Mouse (Mus musculus) MEL (cell line): Measurements from ENCODE around the gene Clk1. TPM values are rescaled to one million over a fixed set of nuclear protein-coding genes. Genes with fewer than 3 reads are reported as not detected.

Experiments used
- DNase-seq: peaks from one replicate; pipeline ENCODE4 v3.0.0; 2011; ENCODE audit warnings: low read depth, low spot score
- H3K27ac ChIP-seq: 2 replicates; pipeline ENCODE4 v1.5.1; 2012; ENCODE audit warnings: low read depth, mild to moderate bottlenecking, control low read depth, low read length, moderate library complexity; ENCODE audit not compliant: control insufficient read depth
- H3K27me3 ChIP-seq, 2 experiments: fragments of 150-350 bp in 1 of 2; sonication (generic) in 1 of 2; 2 replicates each; pipeline ENCODE4 v1.6.1; 2012; ENCODE audit warnings: low read length in 2 of 2, mild to moderate bottlenecking in 2 of 2, improper control_type of control experiment in 1 of 2, moderate library complexity in 1 of 2; ENCODE audit not compliant: insufficient read depth in 2 of 2, control insufficient read depth in 1 of 2
- H3K36me3 ChIP-seq, 2 experiments: 2 replicates each; pipeline ENCODE4 v1.6.1; 2012 to 2014; ENCODE audit warnings: low read length in 2 of 2, improper control_type of control experiment in 1 of 2, inconsistent platforms in 1 of 2, mild to moderate bottlenecking in 1 of 2; ENCODE audit not compliant: insufficient read depth in 2 of 2, control insufficient read depth in 1 of 2
- H3K4me1 ChIP-seq, 2 experiments: fragments of 150-350 bp in 1 of 2; sonication (generic) in 1 of 2; 2 replicates each; pipeline ENCODE4 v1.6.1; 2012; ENCODE audit warnings: low read length in 2 of 2, improper control_type of control experiment in 1 of 2, mild to moderate bottlenecking in 1 of 2; ENCODE audit not compliant: insufficient read depth in 2 of 2, control insufficient read depth in 1 of 2
- H3K4me3 ChIP-seq, 2 experiments: fragments of 150-350 bp in 1 of 2; sonication (generic) in 1 of 2; 2 replicates each; pipeline ENCODE4 v1.5.1; 2012; ENCODE audit warnings: low read depth in 2 of 2, low read length in 2 of 2, mild to moderate bottlenecking in 2 of 2, moderate library complexity in 2 of 2, control low read depth in 1 of 2, improper control_type of control experiment in 1 of 2; ENCODE audit not compliant: control insufficient read depth in 1 of 2, insufficient read depth in 1 of 2
- H3K79me2 ChIP-seq: 2 replicates; pipeline ENCODE4 v1.6.1; 2012; ENCODE audit warnings: mild to moderate bottlenecking, low read length, moderate library complexity; ENCODE audit not compliant: control insufficient read depth, poor library complexity, insufficient read depth
- H3K9ac ChIP-seq: 2 replicates; pipeline ENCODE4 v1.6.1; 2012; ENCODE audit warnings: low read depth, mild to moderate bottlenecking, control low read depth, low read length, moderate library complexity; ENCODE audit not compliant: control insufficient read depth, poor library complexity, severe bottlenecking
- H3K9me3 ChIP-seq: fragments of 150-350 bp; sonication (generic); replicated peaks from 2 replicates; pipeline ENCODE4 v1.6.1; 2012; ENCODE audit warnings: mild to moderate bottlenecking, low read length, improper control_type of control experiment, moderate library complexity; ENCODE audit not compliant: insufficient read depth
- BHLHE40 ChIP-seq: IDR thresholded peaks from 2 replicates; pipeline ENCODE4 v1.6.1; 2012; ENCODE audit warnings: low read depth, mild to moderate bottlenecking, inconsistent platforms, low read length, improper control_type of control experiment, borderline replicate concordance
- CHD1 ChIP-seq: IDR thresholded peaks from 2 replicates; pipeline ENCODE4 v1.6.1; 2012; ENCODE audit warnings: low read depth, mild to moderate bottlenecking, inconsistent platforms, low read length, improper control_type of control experiment
- CHD2 ChIP-seq: IDR thresholded peaks from 2 replicates; pipeline ENCODE4 v1.6.1; 2011; ENCODE audit warnings: low read length, improper control_type of control experiment
- E2F4 ChIP-seq: IDR thresholded peaks from 2 replicates; pipeline ENCODE4 v1.6.1; 2011; ENCODE audit warnings: low read depth, low read length, improper control_type of control experiment, borderline replicate concordance
- ELF1 ChIP-seq: IDR thresholded peaks from 2 replicates; pipeline ENCODE4 v1.6.1; 2014; ENCODE audit warnings: low read depth, mild to moderate bottlenecking, inconsistent platforms, low read length, improper control_type of control experiment, moderate library complexity
- ETS1 ChIP-seq: IDR thresholded peaks from 2 replicates; pipeline ENCODE4 v1.6.1; 2012; ENCODE audit warnings: low read depth, mild to moderate bottlenecking, inconsistent platforms, low read length, improper control_type of control experiment, moderate library complexity
- HCFC1 ChIP-seq: IDR thresholded peaks from 2 replicates; pipeline ENCODE4 v1.6.1; 2012; ENCODE audit warnings: low read depth, mild to moderate bottlenecking, inconsistent platforms, low read length, improper control_type of control experiment, moderate library complexity
- JUND ChIP-seq: IDR thresholded peaks from 2 replicates; pipeline ENCODE4 v1.6.1; 2011; ENCODE audit warnings: low read depth, mild to moderate bottlenecking, improper control_type of control experiment, low read length
- KAT2A ChIP-seq: conservative IDR thresholded peaks from 2 replicates; pipeline ENCODE4 v1.6.1; 2012; ENCODE audit warnings: low read depth, low read length, improper control_type of control experiment, inconsistent platforms
- MAFK ChIP-seq: IDR thresholded peaks from 2 replicates; pipeline ENCODE4 v1.6.1; 2011; ENCODE audit warnings: low read depth, mild to moderate bottlenecking, low read length, improper control_type of control experiment, borderline replicate concordance
- MAX ChIP-seq: IDR thresholded peaks from 2 replicates; pipeline ENCODE4 v1.6.1; 2011; ENCODE audit warnings: low read length, improper control_type of control experiment
- MAZ ChIP-seq: IDR thresholded peaks from 2 replicates; pipeline ENCODE4 v1.6.1; 2012; ENCODE audit warnings: low read depth, mild to moderate bottlenecking, inconsistent platforms, low read length, improper control_type of control experiment
- MEF2A ChIP-seq: IDR thresholded peaks from 2 replicates; pipeline ENCODE4 v1.6.1; 2014; ENCODE audit warnings: low read depth, mild to moderate bottlenecking, inconsistent platforms, low read length, improper control_type of control experiment; ENCODE audit not compliant: poor library complexity, insufficient replicate concordance, severe bottlenecking; ENCODE audit errors: extremely low read depth
- MYB ChIP-seq: IDR thresholded peaks from 2 replicates; pipeline ENCODE4 v1.6.1; 2011; ENCODE audit warnings: mild to moderate bottlenecking, low read depth, low read length, improper control_type of control experiment
- MYC ChIP-seq: IDR thresholded peaks from 2 replicates; pipeline ENCODE4 v1.6.1; 2011; ENCODE audit warnings: low read depth, mild to moderate bottlenecking, low read length, improper control_type of control experiment, moderate library complexity
- NELFE ChIP-seq: IDR thresholded peaks from 2 replicates; pipeline ENCODE4 v1.6.1; 2011; ENCODE audit warnings: low read depth, low read length, improper control_type of control experiment
- POLR2A ChIP-seq, 2 experiments: IDR thresholded peaks; 2 replicates each; pipeline ENCODE4 v1.6.1; 2011 to 2012; ENCODE audit warnings: low read length in 2 of 2, mild to moderate bottlenecking in 2 of 2, control low read depth in 1 of 2, improper control_type of control experiment in 1 of 2, low read depth in 1 of 2, moderate library complexity in 1 of 2; ENCODE audit not compliant: control insufficient read depth in 1 of 2, insufficient read depth in 1 of 2, poor library complexity in 1 of 2
- SIN3A ChIP-seq: IDR thresholded peaks from 2 replicates; pipeline ENCODE4 v1.6.1; 2012; ENCODE audit warnings: low read length, improper control_type of control experiment, inconsistent platforms
- TBP ChIP-seq: IDR thresholded peaks from 2 replicates; pipeline ENCODE4 v1.8.0; 2011; ENCODE audit warnings: low read depth, low read length, improper control_type of control experiment
- USF1 ChIP-seq: IDR thresholded peaks from 2 replicates; pipeline ENCODE4 v1.6.1; 2014; ENCODE audit warnings: low read depth, mild to moderate bottlenecking, inconsistent platforms, low read length, improper control_type of control experiment, moderate library complexity
- USF2 ChIP-seq, 2 experiments: IDR thresholded peaks; 2 replicates each; pipeline ENCODE4 v1.6.1; 2011 to 2012; ENCODE audit warnings: improper control_type of control experiment in 2 of 2, low read length in 2 of 2, borderline replicate concordance in 1 of 2, inconsistent platforms in 1 of 2, low read depth in 1 of 2, mild to moderate bottlenecking in 1 of 2; ENCODE audit not compliant: insufficient read depth in 1 of 2
- ZC3H11A ChIP-seq: IDR thresholded peaks from 2 replicates; pipeline ENCODE4 v1.6.1; 2012; ENCODE audit warnings: low read depth, mild to moderate bottlenecking, inconsistent platforms, low read length, improper control_type of control experiment
- ZMIZ1 ChIP-seq: IDR thresholded peaks from 2 replicates; pipeline ENCODE4 v1.6.1; 2012; ENCODE audit warnings: low read depth, mild to moderate bottlenecking, inconsistent platforms, low read length, improper control_type of control experiment, moderate library complexity
- ZNF384 ChIP-seq: IDR thresholded peaks from 2 replicates; pipeline ENCODE4 v1.6.1; 2012; ENCODE audit warnings: low read depth, mild to moderate bottlenecking, inconsistent platforms, low read length, improper control_type of control experiment
- polyA plus RNA-seq, 2 experiments: library from polyadenylated mRNA; stranded (reverse) in 1 of 2; unstranded in 1 of 2; fragments of >175 nt in 1 of 2; fragments of >200 nt in 1 of 2; gene quantifications; 2 replicates each; pipeline versions ENCODE4 v1.2.1 to v1.2.4; 2012; ENCODE audit warnings: low replicate concordance in 2 of 2, low read depth in 1 of 2; ENCODE audit not compliant: insufficient read length in 2 of 2, insufficient read depth in 1 of 2, missing spikeins in 1 of 2
- total RNA-seq: library from RNA; depleted of rRNA; stranded (reverse); fragments of 300-350 nt; gene quantifications from 2 replicates; pipeline ENCODE4 v1.2.3, GENCODE M21; 2012

The Clk1 gene
- total and polyA plus RNA-seq, 3 experiments = 35.8 to 1,029 (median 41.1) TPM

- H3K9ac ChIP-seq = no peak overlapping the region
- H3K9me3 ChIP-seq = no peaks in the 10 kb centered on the region
- no peaks in the 10 kb centered on the region for H3K27me3 ChIP-seq
- peaks cover 29% of the 10 kb centered on the region for H3K79me2 ChIP-seq
- no peak for DNase-seq
- H3K27ac ChIP-seq = no peak overlapping the region
- peaks cover 17 to 19% of the 10 kb centered on the region in 2 experiments for H3K36me3 ChIP-seq
- no peak overlapping the region for H3K4me3 ChIP-seq
- no peak for TF ChIP-seq HCFC1
- TF ChIP-seq MYC = no peak
- TF ChIP-seq KAT2A = no peak
- TF ChIP-seq USF1 = no peak
- no peak for TF ChIP-seq JUND
- TF ChIP-seq MAZ = no peak
- no peak for TF ChIP-seq BHLHE40
- no peak for TF ChIP-seq ZC3H11A
- TF ChIP-seq NELFE = no peak
- no peak for TF ChIP-seq POLR2A (IDR thresholded peaks at IDR 0.05; ENCODE audit: control insufficient read depth in 1 of 2, insufficient read depth in 1 of 2, low read depth in 1 of 2, low read length in 2 of 2, poor library complexity in 1 of 2)
- no peak for TF ChIP-seq MEF2A
- no peak for TF ChIP-seq ZMIZ1
- TF ChIP-seq, all 39 proteins: peak for 0
- H3K4me1 ChIP-seq = peaks cover 0 to 5% of the 10 kb centered on the region in 2 experiments; a peak in 1 of 4 replicates
Observed at GRCm38 (mm10) chr1:58424551-58424950, 685 bp upstream of the Clk1 start.

- peaks cover 19 to 28% of the 10 kb centered on the region in 2 experiments for H3K36me3 ChIP-seq
- peaks cover 0 to 5% of the 10 kb centered on the region in 2 experiments; a peak in 1 of 4 replicates for H3K4me1 ChIP-seq
- peak; percentile 87 for DNase-seq
- peak overlapping the region; percentile 96 for H3K9ac ChIP-seq
- peak overlapping the region; percentile 93 for H3K27ac ChIP-seq
- TF ChIP-seq SIN3A (peak; percentile 92), MAFK (peak; percentile 87), USF1 (no peak), POLR2A (IDR thresholded peaks at IDR 0.05; ENCODE audit: control insufficient read depth in 1 of 2, insufficient read depth in 1 of 2, low read depth in 1 of 2, low read length in 2 of 2, poor library complexity in 1 of 2) (no peak), MYC (no peak), E2F4 (no peak), TBP (0 out of 2 replicates have a peak, but pooled peaks have one; percentile 24), MAZ (no peak), USF2 (IDR thresholded peaks at IDR 0.05; ENCODE audit: borderline replicate concordance in 1 of 2, insufficient read depth in 1 of 2, low read depth in 1 of 2, low read length in 2 of 2) (no peak), ZNF384 (0 out of 2 replicates have a peak, but pooled peaks have one; percentile 2), JUND (no peak), MYB (no peak), MAX (no peak), BHLHE40 (no peak), CHD1 (no peak), CHD2 (no peak), ETS1 (no peak), ELF1 (no peak)
- H3K27me3 ChIP-seq = no peaks in the 10 kb centered on the region
- no peaks in the 10 kb centered on the region for H3K9me3 ChIP-seq
- H3K4me3 ChIP-seq = peak overlapping the region; percentile 90 to 95
- H3K79me2 ChIP-seq = peaks cover 32% of the 10 kb centered on the region
Observed at GRCm38 (mm10) chr1:58422879-58423278, 987 bp downstream of the Clk1 start.
